Mouse (Mus musculus) retina, adult 2 months (tissue): ENCODE measurements around the gene Ifitm7.
"Not testable (repeated sequence)": the region's sequence is repeated elsewhere in the genome, so short reads cannot be mapped to it uniquely, and the experiment has no call there.

Experiments used
- DNase-seq: peaks from one replicate; pipeline ENCODE4 v3.0.0-alpha.2; 2012; ENCODE audit warnings: low read depth, low spot score

Gene Ifitm7

GRCm38 (mm10) chr16:13977026-13977425 is 9.7 kb downstream of the Ifitm7 start:
- not testable (repeated sequence) for DNase-seq

- DNase-seq, result not testable (repeated sequence)
These were observed 10.3 kb downstream of the Ifitm7 start for GRCm38 (mm10) chr16:13976358-13976896.

- no peak for DNase-seq
These were observed 14.6 kb downstream of the Ifitm7 start for GRCm38 (mm10) chr16:13972051-13972450.

GRCm38 (mm10) chr16:13969096-13969495 is 17.6 kb downstream of the Ifitm7 start:
- no peak for DNase-seq

GRCm38 (mm10) chr16:13962053-13962452 is 24.6 kb downstream of the Ifitm7 start:
- DNase-seq, result no peak

GRCm38 (mm10) chr16:13951245-13951644 is 35.4 kb downstream of the Ifitm7 start:
- no peak for DNase-seq

GRCm38 (mm10) chr16:13946306-13946705 is 40.4 kb downstream of the Ifitm7 start:
- no peak for DNase-seq

GRCm38 (mm10) chr16:13945153-13945552 is 41.5 kb downstream of the Ifitm7 start:
- DNase-seq, result no peak

- DNase-seq, result no peak
These were observed 41.9 kb downstream of the Ifitm7 start for GRCm38 (mm10) chr16:13944752-13945151.

- DNase-seq, result no peak
These were observed 42.5 kb downstream of the Ifitm7 start for GRCm38 (mm10) chr16:13944178-13944577.

- no peak for DNase-seq
These were observed 45.8 kb downstream of the Ifitm7 start for GRCm38 (mm10) chr16:13940847-13941395.

GRCm38 (mm10) chr16:13940139-13940846 is 46.4 kb downstream of the Ifitm7 start:
- DNase-seq, result peak; percentile 61
